Mouse (Mus musculus) liver, embryonic 12.5 days (tissue): ENCODE results near the gene Tfe3. TPM values are rescaled to one million over a fixed set of nuclear protein-coding genes. Genes with fewer than 3 reads are reported as not detected.
A peak's percentile ranks its signal among the peaks of the same experiment; 100 is the strongest.
"Not testable (repeated sequence)": the region's sequence is repeated elsewhere in the genome, so short reads cannot be mapped to it uniquely, and the experiment has no call there.

Experiments
- ATAC-seq: fragments of 200-750 bp; cut with Nextera tagmentation; 2 replicates; pipeline ENCODE4 v1.8.0; 2017; ENCODE audit warnings: moderate number of reproducible peaks, mild to moderate bottlenecking, moderate library complexity
- H3K27ac ChIP-seq: fragments of 300-500 bp; sonication (generic); 2 replicates; pipeline ENCODE4 v1.5.1; 2016; ENCODE audit warnings: mild to moderate bottlenecking
- H3K27me3 ChIP-seq: fragments of 300-500 bp; sonication (generic); replicated peaks from 2 replicates; pipeline ENCODE4 v1.6.1; 2016; ENCODE audit warnings: mild to moderate bottlenecking, moderate library complexity
- H3K36me3 ChIP-seq: fragments of 300-500 bp; sonication (generic); 2 replicates; pipeline ENCODE4 v1.6.1; 2016; ENCODE audit warnings: mild to moderate bottlenecking, moderate library complexity
- H3K4me1 ChIP-seq: fragments of 300-500 bp; sonication (generic); 2 replicates; pipeline ENCODE4 v1.6.1; 2016
- H3K4me2 ChIP-seq: fragments of 300-500 bp; sonication (generic); 2 replicates; pipeline ENCODE4 v1.6.1; 2016; ENCODE audit warnings: mild to moderate bottlenecking, moderate library complexity
- H3K4me3 ChIP-seq: fragments of 300-500 bp; sonication (generic); 2 replicates; pipeline ENCODE4 v1.5.1; 2016; ENCODE audit warnings: mild to moderate bottlenecking, moderate library complexity
- H3K9ac ChIP-seq: fragments of 300-500 bp; sonication (generic); 2 replicates; pipeline ENCODE4 v1.6.1; 2016; ENCODE audit warnings: mild to moderate bottlenecking, moderate library complexity
- H3K9me3 ChIP-seq: fragments of 300-500 bp; sonication (generic); replicated peaks from 2 replicates; pipeline ENCODE4 v1.6.1; 2016; ENCODE audit warnings: mild to moderate bottlenecking, moderate library complexity
- WGBS: fragments of 180-500 bp; shearing (Covaris S2); methylation state at CpG from one replicate; pipeline ENCODE4 v1.1.7; 2016; ENCODE audit not compliant: insufficient replicate concordance; 5-methylcytosine and 5-hydroxymethylcytosine counted together
- polyA plus RNA-seq: library from polyadenylated mRNA; unstranded; fragments of >200 nt; fragmentation: Nextera tagmentation; extraction: Ambion mirVana; gene quantifications from 2 replicates; pipeline ENCODE4 v1.2.1, GENCODE M21; 2016

Gene Tfe3
- 14.1 and 15.1 TPM in 2 replicates for polyA plus RNA-seq

GRCm38 (mm10) chrX:7762137-7762920, at the start of gene Tfe3:
TSS of gene Tfe3 (plus strand) at chrX:7762560.
- Histone ChIP-seq H3K4me1 (peaks cover 38% of the 10 kb centered on the region), H3K27me3 (no peaks in the 10 kb centered on the region), H3K36me3 (peaks cover 11% of the 10 kb centered on the region), H3K9me3 (no peaks in the 10 kb centered on the region), H3K4me3 (peak within 1 kb of the TSS; percentile 74), H3K27ac (peak within 1 kb of the TSS; percentile 80), H3K4me2 (peak within 1 kb of the TSS; percentile 83), H3K9ac (peak within 1 kb of the TSS; percentile 73)
- WGBS = 11% methylated on average over 38 of the region's 38 CpGs
- ATAC-seq = peak; percentile 93

GRCm38 (mm10) chrX:7713764-7714134, 48.6 kb upstream of the Tfe3 start:
- peak; percentile 41 for ATAC-seq
- H3K4me3 ChIP-seq = peak overlapping the region; percentile 54
- H3K9me3 ChIP-seq, H3K36me3 ChIP-seq, H3K4me1 ChIP-seq, H3K27me3 ChIP-seq, H3K27ac ChIP-seq: not testable (repeated sequence)
- peak overlapping the region; percentile 44 for H3K9ac ChIP-seq
- WGBS = 15% methylated on average over 5 of the region's 12 CpGs
- peak overlapping the region; percentile 63 for H3K4me2 ChIP-seq

GRCm38 (mm10) chrX:7714135-7714899, 48.0 kb upstream of the Tfe3 start, which contains the start of gene Wdr45:
TSS of gene Wdr45 (plus strand) at chrX:7714333.
- peak within 1 kb of the TSS; percentile 63 for H3K4me2 ChIP-seq
- H3K4me1 ChIP-seq, H3K36me3 ChIP-seq, H3K27me3 ChIP-seq, H3K27ac ChIP-seq, H3K9me3 ChIP-seq: not testable (repeated sequence)
- H3K9ac ChIP-seq = peak within 1 kb of the TSS; percentile 44
- H3K4me3 ChIP-seq = peak within 1 kb of the TSS; percentile 54
- peak; percentile 94 for ATAC-seq
- WGBS = 10% methylated on average over 39 of the region's 60 CpGs

GRCm38 (mm10) chrX:7716058-7716457, 46.3 kb upstream of the Tfe3 start:
- H3K4me1 ChIP-seq, H3K4me2 ChIP-seq, H3K4me3 ChIP-seq, ATAC-seq, H3K9ac ChIP-seq, H3K36me3 ChIP-seq, H3K9me3 ChIP-seq, H3K27me3 ChIP-seq, H3K27ac ChIP-seq: not testable (repeated sequence)
- WGBS = 20% methylated on average over 1 of the region's 1 CpGs

GRCm38 (mm10) chrX:7721514-7722281, 40.7 kb upstream of the Tfe3 start, which contains the start of gene Gm45208:
TSS of gene Gm45208 (plus strand) at chrX:7722245.
- 10% methylated on average over 22 of the region's 22 CpGs for WGBS
- peak within 1 kb of the TSS; percentile 69 for H3K9ac ChIP-seq

GRCm38 (mm10) chrX:7722282-7722611, 40.1 kb upstream of the Tfe3 start:
- 15% methylated on average over 11 of the region's 11 CpGs for WGBS
- peak overlapping the region; percentile 69 for H3K9ac ChIP-seq
- no peaks in the 10 kb centered on the region for H3K9me3 ChIP-seq
- peak overlapping the region; percentile 85 for H3K27ac ChIP-seq
- H3K36me3 ChIP-seq = peaks cover 32% of the 10 kb centered on the region
- H3K27me3 ChIP-seq = no peaks in the 10 kb centered on the region
- no peak for ATAC-seq
- H3K4me3 ChIP-seq = peak overlapping the region; percentile 68
- H3K4me1 ChIP-seq = peaks cover 6% of the 10 kb centered on the region
- peak overlapping the region; percentile 74 for H3K4me2 ChIP-seq

More at GRCm38 (mm10) chrX:7721514-7722281, 40.7 kb upstream of the Tfe3 start, which contains the start of gene Gm45208:
- no peaks in the 10 kb centered on the region for H3K27me3 ChIP-seq
- peak within 1 kb of the TSS; percentile 74 for H3K4me2 ChIP-seq
- peaks cover 26% of the 10 kb centered on the region for H3K36me3 ChIP-seq
- peak; percentile 92 for ATAC-seq
- H3K4me1 ChIP-seq = peaks cover 5% of the 10 kb centered on the region
- peak within 1 kb of the TSS; percentile 85 for H3K27ac ChIP-seq
- peak within 1 kb of the TSS; percentile 68 for H3K4me3 ChIP-seq
- H3K9me3 ChIP-seq = no peaks in the 10 kb centered on the region

GRCm38 (mm10) chrX:7722691-7723090, 39.7 kb upstream of the Tfe3 start:
- peak overlapping the region; percentile 69 for H3K9ac ChIP-seq
- H3K36me3 ChIP-seq = peaks cover 36% of the 10 kb centered on the region
- peak overlapping the region; percentile 85 for H3K27ac ChIP-seq
- no peaks in the 10 kb centered on the region for H3K27me3 ChIP-seq
- peaks cover 11% of the 10 kb centered on the region for H3K4me1 ChIP-seq
- ATAC-seq = no peak
- no peaks in the 10 kb centered on the region for H3K9me3 ChIP-seq
- H3K4me2 ChIP-seq = peak overlapping the region; percentile 74
- WGBS = 16% methylated on average over 4 of the region's 4 CpGs
- H3K4me3 ChIP-seq = peak overlapping the region; percentile 68

- 73% methylated on average over 7 of the region's 7 CpGs for WGBS
- Histone ChIP-seq H3K27me3 (no peaks in the 10 kb centered on the region), H3K4me3 (no peak overlapping the region), H3K4me2 (no peak overlapping the region), H3K27ac (no peak overlapping the region), H3K9me3 (no peaks in the 10 kb centered on the region), H3K9ac (no peak overlapping the region), H3K4me1 (peaks cover 19% of the 10 kb centered on the region), H3K36me3 (peaks cover 37% of the 10 kb centered on the region)
- ATAC-seq = no peak
Measured at GRCm38 (mm10) chrX:7724135-7724534, 38.2 kb upstream of the Tfe3 start.

- no peak overlapping the region for H3K4me2 ChIP-seq
- no peaks in the 10 kb centered on the region for H3K9me3 ChIP-seq
- no peak overlapping the region for H3K9ac ChIP-seq
- WGBS = 84% methylated on average over 12 of the region's 12 CpGs
- peaks cover 37% of the 10 kb centered on the region for H3K36me3 ChIP-seq
- peaks cover 20% of the 10 kb centered on the region for H3K4me1 ChIP-seq
- H3K4me3 ChIP-seq = no peak overlapping the region
- H3K27me3 ChIP-seq = no peaks in the 10 kb centered on the region
- no peak for ATAC-seq
- no peak overlapping the region for H3K27ac ChIP-seq
Measured at GRCm38 (mm10) chrX:7725841-7726240, 36.5 kb upstream of the Tfe3 start.

GRCm38 (mm10) chrX:7727176-7727575, 35.2 kb upstream of the Tfe3 start:
- Histone ChIP-seq H3K27me3 (no peaks in the 10 kb centered on the region), H3K9me3 (no peaks in the 10 kb centered on the region), H3K9ac (no peak overlapping the region), H3K4me2 (no peak overlapping the region), H3K27ac (no peak overlapping the region; the same call in 1 of the 2 replicates), H3K4me1 (peaks cover 20% of the 10 kb centered on the region), H3K36me3 (peaks cover 37% of the 10 kb centered on the region), H3K4me3 (no peak overlapping the region)
- 87% methylated on average over 13 of the region's 13 CpGs for WGBS
- ATAC-seq = no peak

GRCm38 (mm10) chrX:7728215-7728921, 34.0 kb upstream of the Tfe3 start, which contains the start of gene Praf2:
TSS of gene Praf2 (plus strand) at chrX:7728439.
- ATAC-seq = peak; percentile 91
- Histone ChIP-seq H3K9me3 (no peaks in the 10 kb centered on the region), H3K4me2 (peak within 1 kb of the TSS; percentile 72), H3K27ac (peak within 1 kb of the TSS; percentile 69), H3K4me1 (peaks cover 16% of the 10 kb centered on the region), H3K4me3 (peak within 1 kb of the TSS; percentile 53), H3K27me3 (no peaks in the 10 kb centered on the region), H3K9ac (peak within 1 kb of the TSS; percentile 55), H3K36me3 (peaks cover 37% of the 10 kb centered on the region)
- WGBS = 10% methylated on average over 42 of the region's 42 CpGs
